Mouse (Mus musculus): Measurements from ENCODE around the gene Tbc1d9. TPM values are rescaled to one million over a fixed set of nuclear protein-coding genes. Genes with fewer than 3 reads are reported as not detected.
"Not testable (repeated sequence)": the region's sequence is repeated elsewhere in the genome, so short reads cannot be mapped to it uniquely, and the experiment has no call there.

The Tbc1d9 gene
- polyA plus RNA-seq, 1 experiment: 22.7 TPM

DNA sequence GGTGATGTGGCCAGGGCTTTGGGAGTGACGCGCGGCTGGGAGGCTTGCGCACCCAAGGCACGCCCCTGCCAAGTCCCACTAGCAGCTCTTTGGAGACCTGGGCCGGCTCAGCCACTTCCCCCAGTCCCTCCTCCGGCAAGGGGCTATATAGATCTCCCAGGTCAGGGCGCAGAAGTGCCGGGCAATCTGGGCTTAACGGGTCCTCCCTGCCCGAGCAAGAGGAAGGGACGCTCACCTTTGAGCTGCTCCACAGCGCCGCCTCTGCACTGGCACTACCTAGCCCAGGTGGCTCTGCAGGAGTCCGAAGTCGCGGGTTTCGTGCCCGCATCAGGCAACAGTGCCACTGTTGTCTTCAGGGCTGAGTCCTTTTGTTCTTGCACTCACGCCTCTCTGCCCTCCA, 125.0 kb downstream of the Tbc1d9 start, which contains the start of gene Ucp1:
Gene Ucp1, plus strand, starts transcription at position 177 of the 400 bp plus-strand sequence.
- Histone ChIP-seq H3K4me3 (replicated peaks; ENCODE audit: extremely low read depth, low read depth, low read length) (no peak within 1 kb of the TSS), H3K4me1 (ENCODE audit: control insufficient read depth, insufficient read depth, low read length) (no peaks in the 10 kb centered on the region)
- TF ChIP-seq POLR2A (IDR thresholded peaks at IDR 0.05; ENCODE audit: borderline replicate concordance, extremely low read depth, low read depth, low read length): no peak
- no peak for TF ChIP-seq CTCF (IDR thresholded peaks at IDR 0.05; ENCODE audit: insufficient read depth, low read length)
- 2% methylated on average over 20 of the region's 20 CpGs for WGBS
- DNase-seq: no peak

DNA sequence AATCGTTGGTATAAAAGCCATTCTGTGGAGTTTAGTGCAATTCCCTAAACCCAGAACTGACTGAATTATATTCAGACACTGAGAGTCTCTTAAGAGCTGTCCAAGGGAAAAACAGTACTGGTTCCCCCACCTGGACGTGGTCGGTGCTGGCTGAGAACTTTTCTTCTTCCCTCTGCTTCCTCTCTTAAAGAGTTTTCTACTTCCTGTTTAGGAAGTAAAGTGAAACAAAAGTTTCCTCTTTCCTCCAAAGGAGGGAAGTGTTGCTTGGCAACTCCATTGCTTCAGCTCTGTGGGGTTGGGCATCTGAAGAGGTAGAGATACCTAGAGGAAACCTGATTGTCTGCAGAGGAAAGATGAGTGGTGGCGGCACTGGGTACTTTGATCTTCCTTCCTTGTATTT, 132.2 kb downstream of the Tbc1d9 start:
- H3K4me1 ChIP-seq (ENCODE audit: control insufficient read depth, insufficient read depth, low read length): no peaks in the 10 kb centered on the region
- no peak for DNase-seq
- H3K4me3 ChIP-seq (replicated peaks; ENCODE audit: extremely low read depth, low read depth, low read length): no peak overlapping the region
- TF ChIP-seq CTCF (IDR thresholded peaks at IDR 0.05; ENCODE audit: insufficient read depth, low read length) (no peak), POLR2A (IDR thresholded peaks at IDR 0.05; ENCODE audit: borderline replicate concordance, extremely low read depth, low read depth, low read length) (no peak)
- WGBS: 41% methylated on average over 4 of the region's 4 CpGs

DNA sequence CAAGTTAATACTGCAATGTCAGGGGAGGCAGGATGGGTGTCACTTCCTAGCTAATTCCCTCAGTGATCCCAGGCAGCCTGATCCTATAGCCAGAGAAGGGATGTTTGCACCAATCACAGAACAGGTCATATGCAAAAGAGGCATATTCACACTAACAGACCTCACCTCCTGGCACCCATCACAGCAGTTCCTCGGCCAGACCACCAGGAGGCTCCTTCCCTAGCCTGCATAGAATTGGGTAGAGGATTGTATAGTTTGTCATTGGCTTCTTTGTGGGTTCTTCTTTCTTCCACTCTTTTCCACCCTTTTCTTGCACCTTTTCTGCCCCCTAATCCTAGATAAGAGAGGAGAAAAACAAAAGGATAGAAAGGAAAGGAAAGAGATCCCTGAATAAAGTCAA, 135.0 kb downstream of the Tbc1d9 start:
- DNase-seq: no peak
- WGBS: 49% methylated on average over 1 of the region's 1 CpGs
- H3K4me3 ChIP-seq (replicated peaks; ENCODE audit: extremely low read depth, low read depth, low read length): no peak overlapping the region
- no peaks in the 10 kb centered on the region for H3K4me1 ChIP-seq (ENCODE audit: control insufficient read depth, insufficient read depth, low read length)
- TF ChIP-seq CTCF (IDR thresholded peaks at IDR 0.05; ENCODE audit: insufficient read depth, low read length) (peak; percentile 63), POLR2A (IDR thresholded peaks at IDR 0.05; ENCODE audit: borderline replicate concordance, extremely low read depth, low read depth, low read length) (no peak)

DNA sequence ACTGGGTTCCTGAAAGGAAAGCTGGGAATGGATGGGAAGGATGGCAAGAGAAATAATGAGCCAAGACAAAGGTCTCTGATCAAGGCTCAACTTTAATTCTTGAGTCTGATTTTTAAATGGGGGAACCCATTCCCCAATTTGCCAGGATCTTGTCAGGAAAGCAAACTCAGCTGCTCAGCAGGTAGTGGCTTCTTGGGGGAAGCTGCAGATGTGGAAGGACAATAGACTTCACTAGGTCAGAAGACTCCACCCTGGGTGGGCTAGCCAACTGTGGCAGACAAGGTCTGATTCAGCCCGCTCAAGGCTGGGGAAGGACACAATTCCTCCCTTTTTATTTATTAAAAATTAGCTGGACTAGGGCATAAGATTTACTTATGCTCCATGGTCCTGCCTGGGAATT, 139.8 kb downstream of the Tbc1d9 start:
- no peak for DNase-seq
- no peak for TF ChIP-seq CTCF (IDR thresholded peaks at IDR 0.05; ENCODE audit: insufficient read depth, low read length)
- TF ChIP-seq POLR2A (IDR thresholded peaks at IDR 0.05; ENCODE audit: borderline replicate concordance, extremely low read depth, low read depth, low read length): no peak
- no peak overlapping the region for H3K4me3 ChIP-seq (replicated peaks; ENCODE audit: extremely low read depth, low read depth, low read length)
- no peaks in the 10 kb centered on the region for H3K4me1 ChIP-seq (ENCODE audit: control insufficient read depth, insufficient read depth, low read length)
- WGBS: 85% methylated on average over 1 of the region's 1 CpGs

DNA sequence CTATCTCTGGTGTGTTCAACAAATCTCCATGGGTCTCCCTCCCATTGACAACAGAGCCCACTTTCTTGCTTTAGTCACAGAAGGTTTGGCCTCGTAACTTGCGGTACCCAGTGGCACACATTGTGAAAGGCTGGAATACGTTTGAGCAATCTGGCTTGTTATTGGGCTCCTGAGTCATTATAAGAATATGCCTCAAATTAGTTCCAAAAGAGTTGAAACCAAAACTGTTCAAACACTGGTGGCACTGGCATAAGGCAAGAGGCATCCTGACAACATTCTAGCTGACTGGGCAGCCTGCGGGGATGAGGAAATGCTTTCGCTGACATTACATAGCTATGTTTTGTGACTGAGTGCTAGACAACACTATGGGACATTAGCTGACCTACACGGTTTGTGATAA, 144.7 kb downstream of the Tbc1d9 start:
- 86% methylated on average over 6 of the region's 6 CpGs for WGBS
- TF ChIP-seq CTCF (IDR thresholded peaks at IDR 0.05; ENCODE audit: insufficient read depth, low read length): no peak
- TF ChIP-seq POLR2A (IDR thresholded peaks at IDR 0.05; ENCODE audit: borderline replicate concordance, extremely low read depth, low read depth, low read length): no peak
- no peaks in the 10 kb centered on the region for H3K4me1 ChIP-seq (ENCODE audit: control insufficient read depth, insufficient read depth, low read length)
- no peak overlapping the region for H3K4me3 ChIP-seq (replicated peaks; ENCODE audit: extremely low read depth, low read depth, low read length)
- DNase-seq: no peak

DNA sequence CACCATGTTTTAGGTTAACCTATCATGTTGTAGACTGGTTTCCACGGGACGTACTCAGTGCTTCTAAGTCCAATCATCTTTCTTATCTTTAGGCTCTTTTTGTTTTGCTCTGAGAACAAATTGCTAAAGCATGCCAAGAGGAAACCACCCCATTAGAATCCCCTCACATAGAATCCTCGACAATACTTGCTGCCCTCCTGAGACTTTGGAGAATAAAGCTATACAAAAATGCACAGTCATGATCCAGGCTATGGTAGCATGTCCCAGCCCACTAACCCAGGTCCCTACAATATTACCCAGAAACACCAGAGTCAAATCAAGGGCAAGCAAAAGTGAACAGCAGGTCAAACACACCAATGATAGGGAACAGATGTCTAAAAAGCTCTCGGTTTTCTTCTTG, 149.9 kb downstream of the Tbc1d9 start:
- DNase-seq; H3K4me1 ChIP-seq (ENCODE audit: control insufficient read depth, insufficient read depth, low read length); H3K4me3 ChIP-seq (replicated peaks; ENCODE audit: extremely low read depth, low read depth, low read length): not testable (repeated sequence)
- WGBS: 80% methylated on average over 4 of the region's 4 CpGs

DNA sequence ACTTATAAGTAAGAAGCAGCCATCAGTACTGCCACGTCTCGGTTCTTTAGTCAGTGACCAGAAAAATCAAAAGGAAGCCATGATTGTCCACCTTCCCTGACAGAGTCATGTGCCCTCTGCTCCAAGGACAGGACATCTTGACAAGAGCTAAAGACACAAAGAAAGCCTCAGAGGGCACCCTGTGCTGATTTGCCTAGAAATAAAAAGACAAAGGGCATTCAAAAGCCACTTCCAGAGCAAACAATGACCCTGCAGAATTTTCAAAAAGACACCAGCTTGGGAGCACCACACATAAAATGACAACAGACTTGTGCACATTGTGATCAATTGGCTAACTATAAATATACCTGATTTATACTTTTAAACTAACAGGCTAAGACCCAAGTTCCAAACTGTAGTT, 150.5 kb downstream of the Tbc1d9 start:
- Histone ChIP-seq H3K4me3 (replicated peaks; ENCODE audit: extremely low read depth, low read depth, low read length) (no peak overlapping the region), H3K4me1 (ENCODE audit: control insufficient read depth, insufficient read depth, low read length) (no peaks in the 10 kb centered on the region)
- 90% methylated on average over 2 of the region's 2 CpGs for WGBS
- TF ChIP-seq POLR2A (IDR thresholded peaks at IDR 0.05; ENCODE audit: borderline replicate concordance, extremely low read depth, low read depth, low read length) (no peak), CTCF (IDR thresholded peaks at IDR 0.05; ENCODE audit: insufficient read depth, low read length) (no peak)
- DNase-seq: no peak

DNA sequence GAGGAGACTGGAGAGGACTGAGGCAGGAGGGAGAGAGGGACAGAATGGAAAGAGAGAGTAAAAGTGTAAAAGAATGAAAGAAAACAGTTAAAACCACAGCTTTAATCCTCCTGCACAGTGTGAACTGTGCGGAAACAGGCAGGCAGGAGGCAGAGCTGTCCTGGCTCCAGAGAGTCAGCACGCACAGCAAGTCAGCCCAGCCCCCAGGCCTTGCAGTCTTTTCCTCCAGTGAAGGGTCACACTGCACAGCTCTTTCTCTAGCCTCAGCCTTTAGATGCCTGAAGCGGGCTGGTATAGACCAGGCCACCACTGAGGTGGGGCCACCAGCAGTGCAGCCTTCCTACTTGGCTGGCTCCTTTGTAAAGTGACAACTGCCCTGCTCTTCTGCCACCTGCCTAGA, 155.4 kb downstream of the Tbc1d9 start:
- H3K4me3 ChIP-seq (replicated peaks; ENCODE audit: extremely low read depth, low read depth, low read length): no peak overlapping the region
- TF ChIP-seq POLR2A (IDR thresholded peaks at IDR 0.05; ENCODE audit: borderline replicate concordance, extremely low read depth, low read depth, low read length) (no peak), CTCF (IDR thresholded peaks at IDR 0.05; ENCODE audit: insufficient read depth, low read length) (no peak)
- no peak for DNase-seq
- no peaks in the 10 kb centered on the region for H3K4me1 ChIP-seq (ENCODE audit: control insufficient read depth, insufficient read depth, low read length)
- 95% methylated on average over 3 of the region's 3 CpGs for WGBS

DNA sequence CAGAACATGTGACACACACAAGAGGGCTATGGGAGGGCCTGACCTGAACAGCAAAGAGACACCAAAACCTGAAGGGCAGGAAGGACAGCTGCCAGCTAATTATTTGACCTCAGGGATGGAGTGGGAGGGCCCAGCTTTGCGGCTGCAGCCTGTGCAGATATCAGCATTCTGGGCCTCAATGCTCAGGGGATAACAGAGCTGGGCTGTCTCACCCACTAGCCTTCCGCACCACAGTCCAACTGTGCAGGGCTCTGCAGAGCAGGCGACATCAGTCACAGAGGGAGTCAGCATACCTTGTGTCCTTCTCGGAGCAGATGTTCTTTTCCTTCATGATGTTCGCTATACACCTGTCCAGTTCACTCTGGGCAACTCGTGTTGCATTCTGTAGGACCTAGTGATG, 157.2 kb downstream of the Tbc1d9 start:
- TF ChIP-seq CTCF (IDR thresholded peaks at IDR 0.05; ENCODE audit: insufficient read depth, low read length) (no peak), POLR2A (IDR thresholded peaks at IDR 0.05; ENCODE audit: borderline replicate concordance, extremely low read depth, low read depth, low read length) (no peak)
- no peak overlapping the region for H3K4me3 ChIP-seq (replicated peaks; ENCODE audit: extremely low read depth, low read depth, low read length)
- no peaks in the 10 kb centered on the region for H3K4me1 ChIP-seq (ENCODE audit: control insufficient read depth, insufficient read depth, low read length)
- DNase-seq: no peak
- WGBS: 95% methylated on average over 6 of the region's 6 CpGs

Other genes starting within 250 kb of the Tbc1d9 start
- gene Gm10645, start 818 bp downstream of the Tbc1d9 start, polyA plus RNA-seq (2012; rRNA removed): 0.67 and 1.4 TPM in 2 replicates
- 2.1 and 179 TPM in 2 replicates for gene Ucp1, start 125.0 kb downstream of the Tbc1d9 start, polyA plus RNA-seq (2012; rRNA removed)
- 1.9 and 3.7 TPM in 2 replicates for gene Elmod2, start 167.1 kb downstream of the Tbc1d9 start, polyA plus RNA-seq (2012; rRNA removed)
- gene Mgat4d, start 183.1 kb downstream of the Tbc1d9 start, polyA plus RNA-seq (2012; rRNA removed): not detected in 2 replicates
- gene Clgn, start 224.5 kb downstream of the Tbc1d9 start, polyA plus RNA-seq (2012; rRNA removed): not detected in 2 replicates